Mouse (Mus musculus): ENCODE measurements around the gene Camk2d. TPM values are rescaled to one million over a fixed set of nuclear protein-coding genes. Genes with fewer than 3 reads are reported as not detected.

The Camk2d gene
- polyA plus RNA-seq, 1 experiment from 2014 or later: 37.8 TPM

GRCm38 (mm10) chr3:126658791-126659190, 62.7 kb downstream of the Camk2d start:
- 69% methylated on average over 10 of the region's 10 CpGs for WGBS
- H3K27me3 ChIP-seq (replicated peaks): no peaks in the 10 kb centered on the region
- no peaks in the 10 kb centered on the region for H3K9me3 ChIP-seq
- H3K4me2 ChIP-seq (replicated peaks): no peak overlapping the region
- no peaks in the 10 kb centered on the region for H3K36me3 ChIP-seq
- no peak overlapping the region for H3K9ac ChIP-seq
- no peak overlapping the region for H3K4me3 ChIP-seq (replicated peaks)
- 0 out of 2 replicates have a peak, but pooled peaks cover 2% of the 10 kb centered on the region for H3K4me1 ChIP-seq (replicated peaks)
- no peak for ATAC-seq
- no peak overlapping the region for H3K27ac ChIP-seq

GRCm38 (mm10) chr3:126659235-126659634, 63.1 kb downstream of the Camk2d start:
- H3K9me3 ChIP-seq: no peaks in the 10 kb centered on the region
- no peaks in the 10 kb centered on the region for H3K27me3 ChIP-seq (replicated peaks)
- no peak for ATAC-seq
- H3K4me2 ChIP-seq (replicated peaks): no peak overlapping the region
- no peak overlapping the region for H3K9ac ChIP-seq
- H3K27ac ChIP-seq: no peak overlapping the region
- no peaks in the 10 kb centered on the region for H3K36me3 ChIP-seq
- WGBS: 81% methylated on average over 8 of the region's 8 CpGs
- no peak overlapping the region for H3K4me3 ChIP-seq (replicated peaks)
- H3K4me1 ChIP-seq (replicated peaks): 0 out of 2 replicates have a peak, but pooled peaks cover 2% of the 10 kb centered on the region

- Histone ChIP-seq H3K4me1 (replicated peaks) (0 out of 2 replicates have a peak, but pooled peaks cover 2% of the 10 kb centered on the region), H3K27ac (no peak overlapping the region), H3K27me3 (replicated peaks) (no peaks in the 10 kb centered on the region), H3K4me2 (replicated peaks) (no peak overlapping the region), H3K4me3 (replicated peaks) (no peak overlapping the region), H3K36me3 (no peaks in the 10 kb centered on the region), H3K9me3 (no peaks in the 10 kb centered on the region), H3K9ac (no peak overlapping the region)
- ATAC-seq: peak; percentile 28; the same call in 1 of the 2 replicates
- WGBS: 77% methylated on average over 8 of the region's 8 CpGs
Measured at GRCm38 (mm10) chr3:126659832-126660564, 63.9 kb downstream of the Camk2d start.

GRCm38 (mm10) chr3:126660575-126660974, 64.5 kb downstream of the Camk2d start:
- Histone ChIP-seq H3K36me3 (no peaks in the 10 kb centered on the region), H3K4me1 (replicated peaks) (0 out of 2 replicates have a peak, but pooled peaks cover 2% of the 10 kb centered on the region), H3K9me3 (no peaks in the 10 kb centered on the region), H3K27me3 (replicated peaks) (no peaks in the 10 kb centered on the region), H3K9ac (no peak overlapping the region), H3K27ac (no peak overlapping the region), H3K4me2 (replicated peaks) (no peak overlapping the region), H3K4me3 (replicated peaks) (no peak overlapping the region)
- peak; percentile 49; the same call in 1 of the 2 replicates for ATAC-seq
- WGBS: 83% methylated on average over 2 of the region's 2 CpGs

GRCm38 (mm10) chr3:126660986-126661385, 64.9 kb downstream of the Camk2d start:
- 73% methylated on average over 6 of the region's 6 CpGs for whole genome bisulfite sequencing

GRCm38 (mm10) chr3:126661920-126662319, 65.8 kb downstream of the Camk2d start:
- Histone ChIP-seq H3K4me3 (replicated peaks) (no peak overlapping the region), H3K4me1 (replicated peaks) (0 out of 2 replicates have a peak, but pooled peaks cover 2% of the 10 kb centered on the region), H3K9ac (no peak overlapping the region), H3K4me2 (replicated peaks) (no peak overlapping the region), H3K27me3 (replicated peaks) (no peaks in the 10 kb centered on the region), H3K36me3 (no peaks in the 10 kb centered on the region), H3K27ac (no peak overlapping the region), H3K9me3 (no peaks in the 10 kb centered on the region)
- 83% methylated on average over 3 of the region's 3 CpGs for whole genome bisulfite sequencing
- no peak for ATAC-seq

More at GRCm38 (mm10) chr3:126660986-126661385, 64.9 kb downstream of the Camk2d start:
- ATAC-seq: no peak
- Histone ChIP-seq H3K9me3 (no peaks in the 10 kb centered on the region), H3K4me2 (replicated peaks) (no peak overlapping the region), H3K27ac (no peak overlapping the region), H3K4me3 (replicated peaks) (no peak overlapping the region), H3K36me3 (no peaks in the 10 kb centered on the region), H3K27me3 (replicated peaks) (no peaks in the 10 kb centered on the region), H3K9ac (no peak overlapping the region), H3K4me1 (replicated peaks) (0 out of 2 replicates have a peak, but pooled peaks cover 2% of the 10 kb centered on the region)

GRCm38 (mm10) chr3:126663436-126663835, 67.3 kb downstream of the Camk2d start:
- 63% methylated on average over 5 of the region's 5 CpGs for WGBS

GRCm38 (mm10) chr3:126665866-126666265, 69.8 kb downstream of the Camk2d start:
- no peak overlapping the region for H3K4me2 ChIP-seq (replicated peaks)
- no peak overlapping the region for H3K9ac ChIP-seq
- WGBS: 92% methylated on average over 1 of the region's 1 CpGs
- no peaks in the 10 kb centered on the region for H3K36me3 ChIP-seq
- H3K27me3 ChIP-seq (replicated peaks): no peaks in the 10 kb centered on the region
- no peak for ATAC-seq
- H3K27ac ChIP-seq: no peak overlapping the region
- no peaks in the 10 kb centered on the region for H3K9me3 ChIP-seq
- H3K4me1 ChIP-seq (replicated peaks): peaks cover 17% of the 10 kb centered on the region
- H3K4me3 ChIP-seq (replicated peaks): no peak overlapping the region

More at GRCm38 (mm10) chr3:126663436-126663835, 67.3 kb downstream of the Camk2d start:
- no peak for ATAC-seq
- peaks cover 14% of the 10 kb centered on the region for H3K4me1 ChIP-seq (replicated peaks)
- no peaks in the 10 kb centered on the region for H3K9me3 ChIP-seq
- no peak overlapping the region for H3K4me2 ChIP-seq (replicated peaks)
- no peak overlapping the region for H3K4me3 ChIP-seq (replicated peaks)
- H3K36me3 ChIP-seq: no peaks in the 10 kb centered on the region
- no peak overlapping the region for H3K27ac ChIP-seq
- no peak overlapping the region for H3K9ac ChIP-seq
- H3K27me3 ChIP-seq (replicated peaks): no peaks in the 10 kb centered on the region

- WGBS: 91% methylated on average over 11 of the region's 11 CpGs
- peaks cover 17% of the 10 kb centered on the region for H3K4me1 ChIP-seq (replicated peaks)
- no peak overlapping the region for H3K9ac ChIP-seq
- H3K4me2 ChIP-seq (replicated peaks): no peak overlapping the region
- H3K4me3 ChIP-seq (replicated peaks): no peak overlapping the region
- peak; percentile 31; the same call in 1 of the 2 replicates for ATAC-seq
- no peaks in the 10 kb centered on the region for H3K27me3 ChIP-seq (replicated peaks)
- H3K9me3 ChIP-seq: no peaks in the 10 kb centered on the region
- no peaks in the 10 kb centered on the region for H3K36me3 ChIP-seq
- H3K27ac ChIP-seq: no peak overlapping the region
Measured at GRCm38 (mm10) chr3:126667019-126667418, 70.9 kb downstream of the Camk2d start.

GRCm38 (mm10) chr3:126667451-126667850, 71.3 kb downstream of the Camk2d start:
- Histone ChIP-seq H3K4me1 (replicated peaks) (peaks cover 17% of the 10 kb centered on the region), H3K36me3 (no peaks in the 10 kb centered on the region), H3K9ac (no peak overlapping the region), H3K27me3 (replicated peaks) (no peaks in the 10 kb centered on the region), H3K9me3 (no peaks in the 10 kb centered on the region), H3K4me3 (replicated peaks) (no peak overlapping the region), H3K27ac (no peak overlapping the region), H3K4me2 (replicated peaks) (no peak overlapping the region)
- 46% methylated on average over 7 of the region's 7 CpGs for WGBS
- ATAC-seq: peak; percentile 75

GRCm38 (mm10) chr3:126668123-126668522, 72.0 kb downstream of the Camk2d start:
- Histone ChIP-seq H3K4me1 (replicated peaks) (peaks cover 17% of the 10 kb centered on the region), H3K4me2 (replicated peaks) (no peak overlapping the region), H3K9me3 (no peaks in the 10 kb centered on the region), H3K36me3 (no peaks in the 10 kb centered on the region), H3K27me3 (replicated peaks) (no peaks in the 10 kb centered on the region), H3K4me3 (replicated peaks) (no peak overlapping the region), H3K9ac (no peak overlapping the region), H3K27ac (no peak overlapping the region)
- 41% methylated on average over 3 of the region's 3 CpGs for WGBS
- peak; percentile 41 for ATAC-seq

GRCm38 (mm10) chr3:126668692-126669091, 72.6 kb downstream of the Camk2d start:
- Histone ChIP-seq H3K4me2 (replicated peaks) (no peak overlapping the region), H3K27ac (no peak overlapping the region), H3K27me3 (replicated peaks) (no peaks in the 10 kb centered on the region), H3K9ac (no peak overlapping the region), H3K9me3 (no peaks in the 10 kb centered on the region), H3K36me3 (no peaks in the 10 kb centered on the region), H3K4me3 (replicated peaks) (no peak overlapping the region), H3K4me1 (replicated peaks) (peaks cover 17% of the 10 kb centered on the region)
- WGBS: 37% methylated on average over 10 of the region's 10 CpGs
- ATAC-seq: no peak

GRCm38 (mm10) chr3:126670413-126670812, 74.3 kb downstream of the Camk2d start:
- WGBS: 84% methylated on average over 3 of the region's 3 CpGs
- no peak overlapping the region for H3K4me2 ChIP-seq (replicated peaks)
- no peak overlapping the region for H3K9ac ChIP-seq
- no peak overlapping the region for H3K4me3 ChIP-seq (replicated peaks)
- H3K9me3 ChIP-seq: no peaks in the 10 kb centered on the region
- peaks cover 17% of the 10 kb centered on the region for H3K4me1 ChIP-seq (replicated peaks)
- no peaks in the 10 kb centered on the region for H3K36me3 ChIP-seq
- no peak for ATAC-seq
- H3K27ac ChIP-seq: no peak overlapping the region
- H3K27me3 ChIP-seq (replicated peaks): no peaks in the 10 kb centered on the region
